Mouse (Mus musculus): ENCODE results near the gene Syn3. TPM values are rescaled to one million over a fixed set of nuclear protein-coding genes. Genes with fewer than 3 reads are reported as not detected.

The Syn3 gene
- polyA plus RNA-seq, 2 experiments = 0.11 to 0.14 TPM

- H3K4me3 ChIP-seq (ENCODE audit: insufficient read depth in 1 of 2, low read depth in 2 of 2, low read length in 2 of 2) = no peak overlapping the region
- H3K4me1 ChIP-seq (replicated peaks; ENCODE audit: control insufficient read depth in 2 of 2, insufficient read depth in 2 of 2, low read length in 1 of 2) = no peaks in the 10 kb centered on the region
- H3K9ac ChIP-seq (replicated peaks) = no peak overlapping the region
- TF ChIP-seq EP300 (IDR thresholded peaks at IDR 0.05; ENCODE audit: low read depth) = no peak
- TF ChIP-seq CTCF (IDR thresholded peaks at IDR 0.05; ENCODE audit: low read depth) = no peak
- no peak overlapping the region for H3K4me2 ChIP-seq (ENCODE audit: low read depth)
- no peak for ATAC-seq (ENCODE audit: insufficient read depth)
- H3K27ac ChIP-seq = no peak overlapping the region
- no peak for DNase-seq (ENCODE audit: low read depth in 3 of 3, low spot score in 3 of 3)
- H3K9me3 ChIP-seq (ENCODE audit: control insufficient read depth, low read length) = no peaks in the 10 kb centered on the region
- no peaks in the 10 kb centered on the region for H3K27me3 ChIP-seq (ENCODE audit: control insufficient read depth, insufficient read depth, low read length)
- WGBS (ENCODE audit: insufficient replicate concordance) = 57% methylated on average over 3 of the region's 3 CpGs
- no peaks in the 10 kb centered on the region for H3K36me3 ChIP-seq (replicated peaks; ENCODE audit: control insufficient read depth, insufficient read depth, low read depth)
These were observed 69.0 kb downstream of the Syn3 start for GRCm38 (mm10) chr10:86429651-86430050.

GRCm38 (mm10) chr10:86427956-86428355 is 70.7 kb downstream of the Syn3 start:
- Histone ChIP-seq H3K9ac (replicated peaks) (no peak overlapping the region), H3K27ac (no peak overlapping the region), H3K4me3 (ENCODE audit: insufficient read depth in 1 of 2, low read depth in 2 of 2, low read length in 2 of 2) (no peak overlapping the region), H3K4me2 (ENCODE audit: low read depth) (no peak overlapping the region), H3K36me3 (replicated peaks; ENCODE audit: control insufficient read depth, insufficient read depth, low read depth) (no peaks in the 10 kb centered on the region), H3K9me3 (ENCODE audit: control insufficient read depth, low read length) (no peaks in the 10 kb centered on the region), H3K4me1 (replicated peaks; ENCODE audit: control insufficient read depth in 2 of 2, insufficient read depth in 2 of 2, low read length in 1 of 2) (no peaks in the 10 kb centered on the region), H3K27me3 (ENCODE audit: control insufficient read depth, insufficient read depth, low read length) (no peaks in the 10 kb centered on the region)
- DNase-seq (ENCODE audit: low read depth in 3 of 3, low spot score in 3 of 3) = no peak
- 36% methylated on average over 2 of the region's 2 CpGs for WGBS (ENCODE audit: insufficient replicate concordance)
- no peak for ATAC-seq (ENCODE audit: insufficient read depth)
- no peak for TF ChIP-seq EP300 (IDR thresholded peaks at IDR 0.05; ENCODE audit: low read depth)
- TF ChIP-seq CTCF (IDR thresholded peaks at IDR 0.05; ENCODE audit: low read depth) = no peak

GRCm38 (mm10) chr10:86425690-86426530 is 72.8 kb downstream of the Syn3 start:
- no peak overlapping the region for H3K27ac ChIP-seq
- 58% methylated on average over 10 of the region's 10 CpGs for WGBS (ENCODE audit: insufficient replicate concordance)
- no peak for ATAC-seq (ENCODE audit: insufficient read depth)
- H3K36me3 ChIP-seq (replicated peaks; ENCODE audit: control insufficient read depth, insufficient read depth, low read depth) = no peaks in the 10 kb centered on the region
- H3K4me3 ChIP-seq (ENCODE audit: insufficient read depth in 1 of 2, low read depth in 2 of 2, low read length in 2 of 2) = no peak overlapping the region
- H3K27me3 ChIP-seq (ENCODE audit: control insufficient read depth, insufficient read depth, low read length) = no peaks in the 10 kb centered on the region
- TF ChIP-seq EP300 (IDR thresholded peaks at IDR 0.05; ENCODE audit: low read depth) (no peak), CTCF (IDR thresholded peaks at IDR 0.05; ENCODE audit: low read depth) (no peak)
- H3K4me2 ChIP-seq (ENCODE audit: low read depth) = no peak overlapping the region
- H3K9me3 ChIP-seq (ENCODE audit: control insufficient read depth, low read length) = no peaks in the 10 kb centered on the region
- H3K4me1 ChIP-seq (replicated peaks; ENCODE audit: control insufficient read depth in 2 of 2, insufficient read depth in 2 of 2, low read length in 1 of 2) = no peaks in the 10 kb centered on the region
- no peak for DNase-seq (ENCODE audit: low read depth in 3 of 3, low spot score in 3 of 3)
- no peak overlapping the region for H3K9ac ChIP-seq (replicated peaks)

- Histone ChIP-seq H3K4me1 (replicated peaks; ENCODE audit: control insufficient read depth in 2 of 2, insufficient read depth in 2 of 2, low read length in 1 of 2) (no peaks in the 10 kb centered on the region), H3K9me3 (ENCODE audit: control insufficient read depth, low read length) (no peaks in the 10 kb centered on the region), H3K27me3 (ENCODE audit: control insufficient read depth, insufficient read depth, low read length) (no peaks in the 10 kb centered on the region), H3K4me3 (ENCODE audit: insufficient read depth in 1 of 2, low read depth in 2 of 2, low read length in 2 of 2) (no peak overlapping the region), H3K36me3 (replicated peaks; ENCODE audit: control insufficient read depth, insufficient read depth, low read depth) (no peaks in the 10 kb centered on the region), H3K4me2 (ENCODE audit: low read depth) (no peak overlapping the region), H3K27ac (no peak overlapping the region), H3K9ac (replicated peaks) (no peak overlapping the region)
- 38% methylated on average over 3 of the region's 3 CpGs for WGBS (ENCODE audit: insufficient replicate concordance)
- DNase-seq (ENCODE audit: low read depth in 3 of 3, low spot score in 3 of 3) (no peak), ATAC-seq (ENCODE audit: insufficient read depth) (no peak)
- no peak for TF ChIP-seq CTCF (IDR thresholded peaks at IDR 0.05; ENCODE audit: low read depth)
- TF ChIP-seq EP300 (IDR thresholded peaks at IDR 0.05; ENCODE audit: low read depth) = no peak
These were observed 76.8 kb downstream of the Syn3 start for GRCm38 (mm10) chr10:86421731-86422370.

- ATAC-seq (ENCODE audit: insufficient read depth) (no peak), DNase-seq (ENCODE audit: low read depth in 3 of 3, low spot score in 3 of 3) (no peak)
- H3K36me3 ChIP-seq (replicated peaks; ENCODE audit: control insufficient read depth, insufficient read depth, low read depth) = no peaks in the 10 kb centered on the region
- WGBS (ENCODE audit: insufficient replicate concordance) = 60% methylated on average over 5 of the region's 5 CpGs
- H3K9me3 ChIP-seq (ENCODE audit: control insufficient read depth, low read length) = no peaks in the 10 kb centered on the region
- H3K27ac ChIP-seq = no peak overlapping the region
- no peak overlapping the region for H3K9ac ChIP-seq (replicated peaks)
- no peaks in the 10 kb centered on the region for H3K27me3 ChIP-seq (ENCODE audit: control insufficient read depth, insufficient read depth, low read length)
- no peak overlapping the region for H3K4me2 ChIP-seq (ENCODE audit: low read depth)
- H3K4me1 ChIP-seq (replicated peaks; ENCODE audit: control insufficient read depth in 2 of 2, insufficient read depth in 2 of 2, low read length in 1 of 2) = no peaks in the 10 kb centered on the region
- TF ChIP-seq CTCF (IDR thresholded peaks at IDR 0.05; ENCODE audit: low read depth) (no peak), EP300 (IDR thresholded peaks at IDR 0.05; ENCODE audit: low read depth) (no peak)
- H3K4me3 ChIP-seq (ENCODE audit: insufficient read depth in 1 of 2, low read depth in 2 of 2, low read length in 2 of 2) = no peak overlapping the region
These were observed 79.8 kb downstream of the Syn3 start for GRCm38 (mm10) chr10:86418931-86419330.
